Mouse (Mus musculus): ENCODE results near the gene Abat. TPM values are rescaled to one million over a fixed set of nuclear protein-coding genes. Genes with fewer than 3 reads are reported as not detected.

Gene Abat
- total RNA-seq (2021) = 100 to 1,000 TPM; 149 to 156 TPM
- long read RNA-seq, experiment 1, full-length matches to known transcripts = 64 of 84 reads
- long read RNA-seq, experiment 1, partial matches to known transcripts = 17 of 84 reads
- long read RNA-seq, experiment 1, other reads (novel, unspliced or antisense) = 3 of 84 reads
- long read RNA-seq, experiment 2, full-length matches to known transcripts = 52 of 76 reads
- long read RNA-seq, experiment 2, partial matches to known transcripts = 5 of 76 reads
- long read RNA-seq, experiment 2, other reads (novel, unspliced or antisense) = 19 of 76 reads

DNA sequence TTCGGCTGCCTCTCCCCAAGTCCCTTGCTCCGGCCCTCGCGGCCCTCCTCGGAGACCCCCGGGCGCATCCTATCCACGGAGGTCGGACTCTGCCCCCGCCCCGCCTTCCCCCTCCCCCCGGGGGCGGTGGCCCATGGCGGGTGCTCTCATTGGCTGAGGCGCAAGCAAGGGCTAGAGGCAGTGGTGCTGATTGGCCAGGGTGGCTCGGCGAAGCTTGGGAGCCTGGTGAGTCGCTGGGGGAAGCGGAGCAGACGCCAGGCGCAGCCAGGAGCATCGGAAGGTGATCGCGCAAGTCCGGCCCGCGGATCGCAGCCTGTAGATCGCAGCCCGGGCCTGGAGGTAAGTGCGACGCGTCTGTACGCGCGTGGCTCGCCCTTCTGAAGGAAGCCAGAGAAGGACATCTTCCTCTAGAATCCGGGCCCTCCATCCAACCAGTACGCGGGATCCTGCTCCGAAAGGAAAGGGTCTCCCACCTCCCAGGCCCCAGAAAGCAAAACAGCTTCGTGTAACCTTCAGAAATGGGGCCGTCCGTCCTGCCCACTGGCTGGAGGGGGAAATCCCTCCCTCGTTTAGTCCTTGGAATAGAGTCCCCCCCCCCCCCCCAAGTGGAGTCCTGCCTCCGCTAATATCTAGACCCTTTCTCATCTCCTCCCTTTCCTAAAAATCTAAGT lies at the start of gene Abat:
Gene Abat, plus strand, starts transcription at position 194 of the 671 bp plus-strand sequence.
- DNase-seq (ENCODE audit: low spot score in 2 of 2) = peak; percentile 93 to 96

DNA sequence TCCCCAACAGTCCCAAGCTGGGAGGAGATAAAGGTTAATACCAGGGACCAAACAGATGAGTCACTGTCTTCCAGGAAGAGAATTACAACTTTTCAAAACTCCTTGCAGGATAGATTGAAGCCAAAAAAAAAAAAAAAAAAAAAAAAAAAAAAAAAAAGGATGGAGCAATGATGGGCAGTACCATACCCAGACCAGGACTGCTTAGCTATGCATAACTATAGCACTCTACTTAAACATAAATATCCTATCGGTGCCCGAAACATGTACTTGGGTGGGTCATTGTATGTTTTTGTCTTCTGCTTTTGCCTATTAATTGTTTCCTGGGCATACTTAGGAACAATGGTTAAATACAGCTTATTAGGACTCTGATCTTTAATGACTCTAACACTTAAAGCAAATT lies 43.1 kb upstream of the Abat start:
- no peak for DNase-seq (ENCODE audit: low spot score in 2 of 2)

- peak; percentile 90 for DNase-seq (ENCODE audit: low spot score in 2 of 2)
Observed at GRCm38 (mm10) chr16:8470603-8471481, 42.4 kb upstream of the Abat start, which contains the start of gene Mettl22. Gene Mettl22 (plus strand): TSS chr16:8470788.

- DNase-seq (ENCODE audit: low spot score in 2 of 2) = no peak
Observed at GRCm38 (mm10) chr16:8487396-8488005, 25.7 kb upstream of the Abat start.

DNA sequence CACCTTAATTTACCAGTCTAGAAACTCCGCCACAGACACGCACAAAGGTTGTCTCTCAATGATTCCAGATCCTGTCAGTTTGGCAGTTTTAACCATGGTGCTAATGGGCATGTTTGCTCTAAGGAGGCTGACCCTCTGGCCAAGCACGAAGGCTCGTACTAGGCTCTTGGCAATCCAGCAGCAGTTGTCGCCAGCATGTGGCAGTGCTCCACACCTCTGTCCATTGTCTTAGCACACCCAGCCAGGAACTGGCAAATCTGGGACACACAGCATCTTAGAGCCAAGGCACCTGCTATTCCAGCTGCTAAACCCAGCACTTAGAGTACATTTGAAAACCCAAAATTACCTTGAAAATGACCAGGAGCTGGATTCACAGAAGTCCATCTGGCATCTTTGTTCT lies 23.9 kb upstream of the Abat start:
- DNase-seq (ENCODE audit: low spot score in 2 of 2) = no peak

- DNase-seq (ENCODE audit: low spot score in 2 of 2) = no peak
Observed at GRCm38 (mm10) chr16:8491743-8492490, 21.3 kb upstream of the Abat start.

DNA sequence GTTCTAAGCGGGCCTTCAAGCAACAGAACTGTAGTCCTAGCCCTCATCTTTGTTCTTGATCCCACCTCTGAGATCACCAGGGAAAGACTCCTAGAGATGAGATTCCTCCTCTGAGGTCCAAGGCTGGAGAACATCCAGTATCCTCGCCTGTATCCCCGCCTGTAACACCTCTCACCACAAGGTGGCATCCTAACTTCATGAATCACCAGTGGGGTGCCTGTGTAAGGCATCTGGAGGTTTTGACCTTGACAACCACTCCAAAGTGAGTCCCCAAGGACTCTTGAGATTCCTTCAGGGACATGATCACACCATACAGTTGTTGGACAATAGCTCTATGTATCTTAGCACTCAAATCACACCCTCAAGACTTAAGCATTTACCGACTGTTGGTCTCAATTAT lies 19.0 kb upstream of the Abat start:
- peak; percentile 61 to 75 for DNase-seq (ENCODE audit: low spot score in 2 of 2)

GRCm38 (mm10) chr16:8496967-8497366 lies 16.3 kb upstream of the Abat start:
- DNase-seq (ENCODE audit: low spot score in 2 of 2) = no peak

DNA sequence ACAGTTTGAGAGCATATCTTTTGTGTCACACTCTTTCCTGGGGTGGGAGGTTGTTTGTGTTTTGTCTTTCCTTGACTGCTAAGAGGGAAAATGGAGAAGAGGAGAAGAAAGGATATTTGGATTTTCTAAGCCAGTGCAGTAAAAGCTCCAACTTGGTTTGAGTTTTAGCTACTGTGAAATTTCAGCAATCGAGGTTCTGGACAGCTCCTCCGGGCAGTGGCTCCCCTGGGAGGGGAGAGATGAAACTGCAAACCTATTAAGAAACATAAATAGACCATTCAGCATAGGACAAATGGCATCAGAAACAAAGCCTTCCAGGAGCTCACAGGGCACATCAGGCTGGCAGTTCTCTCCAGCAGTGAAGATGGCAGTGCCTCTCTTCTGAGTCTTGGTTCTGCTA lies 9.0 kb upstream of the Abat start:
- no peak for DNase-seq (ENCODE audit: low spot score in 2 of 2)

DNA sequence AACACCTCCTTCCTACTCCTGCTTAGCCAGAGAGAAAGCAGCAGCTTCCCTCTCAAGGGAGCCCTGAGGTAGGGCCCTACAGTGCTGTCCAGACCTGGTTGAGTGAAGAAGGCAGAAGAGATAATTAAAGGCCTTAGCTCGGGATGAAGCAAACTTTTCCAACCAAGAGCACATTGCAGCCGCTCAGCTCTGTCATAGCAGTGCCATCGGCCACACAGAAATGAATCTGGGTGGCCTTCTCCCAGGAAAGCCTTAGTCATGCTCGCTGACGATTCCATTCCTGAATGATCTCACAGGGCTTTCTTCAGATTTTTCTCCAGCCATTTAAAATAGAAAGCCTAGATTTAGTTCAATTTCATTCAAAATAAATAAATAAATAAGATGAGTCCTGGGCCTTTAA lies 3.3 kb upstream of the Abat start:
- DNase-seq (ENCODE audit: low spot score in 2 of 2) = no peak

GRCm38 (mm10) chr16:8512830-8513229 lies 399 bp upstream of the Abat start:
- no peak for DNase-seq (ENCODE audit: low spot score in 2 of 2)

GRCm38 (mm10) chr16:8514180-8514579 lies 951 bp downstream of the Abat start:
- peak in 1 of 2 experiments; percentile 40 for DNase-seq (ENCODE audit: low spot score in 2 of 2)

DNA sequence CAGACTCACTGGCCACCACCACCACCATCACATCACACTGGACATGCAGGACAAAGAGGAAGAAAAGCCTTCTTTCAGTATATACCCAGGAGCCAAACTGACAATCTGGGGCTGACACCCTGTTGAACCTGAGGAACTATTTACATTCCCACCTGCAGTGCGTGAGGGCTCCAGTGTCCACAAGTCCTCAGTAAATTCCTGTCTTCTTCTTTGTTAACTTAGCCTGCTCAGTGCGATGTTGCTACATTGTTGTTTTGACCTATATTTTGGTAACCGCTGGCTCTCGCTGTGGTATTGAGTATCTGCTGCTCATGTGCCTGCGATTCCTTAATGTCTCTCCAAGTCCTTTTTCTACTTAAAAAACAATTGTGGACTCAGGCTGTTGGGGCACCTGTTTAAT lies 7.3 kb downstream of the Abat start:
- no peak for DNase-seq (ENCODE audit: low spot score in 2 of 2)

GRCm38 (mm10) chr16:8521322-8521721 lies 8.1 kb downstream of the Abat start:
- DNase-seq (ENCODE audit: low spot score in 2 of 2) = no peak

- peak; percentile 37 to 55 for DNase-seq (ENCODE audit: low spot score in 2 of 2)
Observed at GRCm38 (mm10) chr16:8523480-8524144, 10.4 kb downstream of the Abat start.

GRCm38 (mm10) chr16:8524163-8524847 lies 11.1 kb downstream of the Abat start:
- no peak for DNase-seq (ENCODE audit: low spot score in 2 of 2)

DNA sequence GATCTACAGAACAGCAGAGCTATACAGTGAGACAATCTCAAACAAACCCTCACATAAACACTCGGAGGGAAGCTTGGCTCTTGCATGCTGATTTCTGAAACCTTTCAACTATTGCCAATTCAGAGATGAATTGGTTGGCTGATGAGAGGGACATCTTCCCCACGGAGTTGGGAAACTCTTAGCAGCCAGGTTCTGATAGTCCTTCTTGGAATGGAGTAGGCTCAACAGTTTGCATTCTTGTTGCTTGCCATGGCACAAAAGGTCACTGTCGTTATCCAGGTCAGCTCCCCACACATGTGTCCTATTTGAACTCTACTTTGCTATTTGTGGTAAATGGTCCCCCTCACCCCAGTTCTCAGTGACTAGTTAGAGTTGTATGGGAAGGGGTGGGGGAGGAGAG lies 12.1 kb downstream of the Abat start:
- no peak for DNase-seq (ENCODE audit: low spot score in 2 of 2)

- DNase-seq (ENCODE audit: low spot score in 2 of 2) = no peak
Observed at GRCm38 (mm10) chr16:8525877-8526276, 12.6 kb downstream of the Abat start.

- DNase-seq (ENCODE audit: low spot score in 2 of 2) = no peak
Observed at GRCm38 (mm10) chr16:8529389-8529788, 16.2 kb downstream of the Abat start.

Data from layer of hippocampus, postnatal 14 days (tissue).